Mouse (Mus musculus) heart, embryonic 10.5 days (tissue): ENCODE results near the gene Pcsk2. TPM values are rescaled to one million over a fixed set of nuclear protein-coding genes. Genes with fewer than 3 reads are reported as not detected.
A peak's percentile ranks its signal among the peaks of the same experiment; 100 is the strongest.

Source experiments
- DNase-seq: peaks from one replicate; pipeline ENCODE4 v3.0.0-alpha.2; 2017; ENCODE audit warnings: low spot score
- H3K27ac ChIP-seq: fragments of 300-500 bp; sonication (generic); 2 replicates; pipeline ENCODE4 v1.5.1; 2016; ENCODE audit warnings: mild to moderate bottlenecking
- H3K27me3 ChIP-seq: fragments of 300-500 bp; sonication (generic); 2 replicates; pipeline ENCODE4 v1.6.1; 2016; ENCODE audit warnings: mild to moderate bottlenecking; ENCODE audit not compliant: poor library complexity, insufficient read depth, severe bottlenecking
- H3K36me3 ChIP-seq: fragments of 300-500 bp; sonication (generic); 2 replicates; pipeline ENCODE4 v1.6.1; 2016; ENCODE audit warnings: mild to moderate bottlenecking, moderate library complexity
- H3K4me1 ChIP-seq: fragments of 300-500 bp; sonication (generic); 2 replicates; pipeline ENCODE4 v1.6.1; 2016; ENCODE audit warnings: mild to moderate bottlenecking
- H3K4me3 ChIP-seq: fragments of 300-500 bp; sonication (generic); 2 replicates; pipeline ENCODE4 v1.5.1; 2016; ENCODE audit warnings: mild to moderate bottlenecking, moderate library complexity
- H3K9me3 ChIP-seq: fragments of 300-500 bp; sonication (generic); 2 replicates; pipeline ENCODE4 v1.6.1; 2016; ENCODE audit warnings: mild to moderate bottlenecking, moderate library complexity
- WGBS: fragments of 180-500 bp; shearing (Covaris S2); methylation state at CpG from one replicate; pipeline ENCODE4 v1.1.7; 2016; 5-methylcytosine and 5-hydroxymethylcytosine counted together
- polyA plus RNA-seq: library from polyadenylated mRNA; unstranded; fragments of >200 nt; fragmentation: Nextera tagmentation; extraction: Ambion mirVana; gene quantifications from 2 replicates; pipeline ENCODE4 v1.2.1, GENCODE M21; 2016

Gene Pcsk2
- polyA plus RNA-seq, 1 experiment from 2014 or later: 0.20 TPM

GRCm38 (mm10) chr2:143677869-143678268 is 131.9 kb downstream of the Pcsk2 start:
- Histone ChIP-seq H3K27me3 (no peaks in the 10 kb centered on the region), H3K27ac (no peak overlapping the region), H3K4me3 (no peak overlapping the region), H3K36me3 (no peaks in the 10 kb centered on the region), H3K4me1 (no peaks in the 10 kb centered on the region), H3K9me3 (no peaks in the 10 kb centered on the region)
- 83% methylated on average over 4 of the region's 4 CpGs for WGBS
- DNase-seq: no peak

DNA sequence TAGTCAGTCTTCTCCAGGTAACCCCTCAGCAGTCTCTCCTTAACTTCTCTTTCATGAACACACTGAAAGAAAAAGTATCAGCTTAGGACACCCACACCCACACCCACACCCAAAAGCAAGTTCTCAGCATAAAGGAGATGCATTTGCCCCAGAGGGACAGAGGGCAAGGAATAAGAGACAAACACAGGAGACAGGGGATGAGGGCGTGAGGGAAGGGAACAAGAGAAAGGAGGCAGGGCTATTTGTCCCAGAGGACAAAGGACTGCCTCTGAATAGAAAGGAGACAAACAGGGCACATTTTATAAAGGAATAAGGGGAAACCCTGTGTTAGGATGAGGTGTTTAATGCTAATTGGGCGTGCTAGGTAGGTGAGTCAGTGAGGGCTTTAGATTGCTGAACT is 133.6 kb downstream of the Pcsk2 start:
- H3K4me3 ChIP-seq: no peak overlapping the region
- H3K27ac ChIP-seq: no peak overlapping the region
- WGBS: 66% methylated on average over 2 of the region's 2 CpGs
- no peaks in the 10 kb centered on the region for H3K36me3 ChIP-seq
- DNase-seq: no peak
- H3K27me3 ChIP-seq: no peaks in the 10 kb centered on the region
- H3K9me3 ChIP-seq: no peaks in the 10 kb centered on the region
- no peaks in the 10 kb centered on the region for H3K4me1 ChIP-seq

DNA sequence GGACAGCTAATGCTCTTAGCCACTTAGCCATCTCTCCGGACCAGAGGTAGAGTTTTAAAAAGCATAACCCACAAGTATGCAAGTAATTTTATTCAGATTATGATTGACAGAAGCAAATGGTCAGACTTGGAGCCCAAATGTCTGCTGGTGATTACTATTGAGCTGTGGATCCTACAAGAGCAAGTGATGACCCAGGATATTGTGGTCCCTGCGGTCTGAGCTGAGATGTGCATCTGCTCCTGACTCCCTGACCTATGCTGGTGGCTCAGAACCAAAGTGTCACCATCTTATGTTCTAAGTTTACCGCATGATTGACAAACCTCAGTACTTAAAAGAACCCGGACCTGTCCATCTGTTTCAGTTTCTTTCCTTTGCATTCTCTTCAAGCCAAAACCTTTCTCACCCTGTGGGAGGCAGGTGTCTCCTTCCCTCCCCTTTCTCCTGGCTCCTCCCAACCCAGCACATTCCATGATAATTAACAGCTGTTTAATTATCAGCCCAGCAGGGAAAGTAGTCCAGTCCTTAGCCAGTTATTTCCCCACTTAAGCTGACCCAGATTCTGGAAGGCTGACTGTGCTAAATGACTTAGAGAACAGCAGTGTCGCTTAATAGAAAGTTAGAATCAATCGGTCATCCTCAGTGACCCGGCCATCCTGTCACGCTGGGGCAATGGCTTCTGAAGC is 136.1 kb downstream of the Pcsk2 start:
- no peak for DNase-seq
- H3K36me3 ChIP-seq: no peaks in the 10 kb centered on the region
- H3K27ac ChIP-seq: no peak overlapping the region
- H3K4me3 ChIP-seq: no peak overlapping the region
- no peaks in the 10 kb centered on the region for H3K4me1 ChIP-seq
- 55% methylated on average over 8 of the region's 8 CpGs for WGBS
- H3K9me3 ChIP-seq: no peaks in the 10 kb centered on the region
- no peaks in the 10 kb centered on the region for H3K27me3 ChIP-seq

- Histone ChIP-seq H3K36me3 (no peaks in the 10 kb centered on the region), H3K27me3 (no peaks in the 10 kb centered on the region), H3K9me3 (no peaks in the 10 kb centered on the region), H3K27ac (no peak overlapping the region), H3K4me1 (no peaks in the 10 kb centered on the region), H3K4me3 (no peak overlapping the region)
- DNase-seq: no peak
- 90% methylated on average over 2 of the region's 2 CpGs for WGBS
Observed at GRCm38 (mm10) chr2:143683513-143683912, 137.6 kb downstream of the Pcsk2 start.

DNA sequence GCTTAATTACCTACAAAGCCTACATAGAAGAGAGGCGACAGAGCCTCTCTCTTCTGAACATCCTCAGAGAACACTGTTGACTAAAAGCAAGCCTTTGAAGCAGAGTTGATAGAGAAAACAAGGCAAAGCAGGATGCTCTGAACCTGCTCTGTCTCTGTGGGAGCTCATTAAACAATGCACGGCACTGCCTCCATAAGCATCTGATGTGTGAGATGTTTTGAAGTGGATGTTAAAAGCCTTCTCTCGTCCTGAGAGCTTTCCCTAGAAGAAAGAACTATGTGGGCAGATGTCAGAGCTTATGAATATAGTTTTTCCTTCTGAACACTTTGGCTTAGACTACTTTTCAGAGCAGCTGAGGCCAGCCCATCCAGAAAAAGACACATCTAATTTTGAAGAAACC is 145.3 kb downstream of the Pcsk2 start:
- Histone ChIP-seq H3K4me1 (peaks cover 4% of the 10 kb centered on the region; the same call in 1 of the 2 replicates), H3K9me3 (no peaks in the 10 kb centered on the region), H3K27ac (no peak overlapping the region), H3K4me3 (no peak overlapping the region), H3K36me3 (no peaks in the 10 kb centered on the region), H3K27me3 (no peaks in the 10 kb centered on the region)
- 58% methylated on average over 3 of the region's 3 CpGs for WGBS
- DNase-seq: no peak

GRCm38 (mm10) chr2:143696026-143696557 is 150.1 kb downstream of the Pcsk2 start:
- Histone ChIP-seq H3K4me1 (peaks cover 13% of the 10 kb centered on the region; the same call in 1 of the 2 replicates), H3K4me3 (peak overlapping the region; percentile 34; the same call in 1 of the 2 replicates), H3K27ac (no peak overlapping the region), H3K9me3 (no peaks in the 10 kb centered on the region), H3K36me3 (no peaks in the 10 kb centered on the region), H3K27me3 (no peaks in the 10 kb centered on the region)
- 50% methylated on average over 14 of the region's 14 CpGs for WGBS
- no peak for DNase-seq

GRCm38 (mm10) chr2:143696704-143697103 is 150.7 kb downstream of the Pcsk2 start:
- Histone ChIP-seq H3K27me3 (no peaks in the 10 kb centered on the region), H3K9me3 (no peaks in the 10 kb centered on the region), H3K36me3 (no peaks in the 10 kb centered on the region), H3K4me3 (peak overlapping the region; percentile 34; the same call in 1 of the 2 replicates), H3K4me1 (peaks cover 13% of the 10 kb centered on the region; the same call in 1 of the 2 replicates), H3K27ac (no peak overlapping the region)
- no peak for DNase-seq
- 73% methylated on average over 7 of the region's 7 CpGs for WGBS

DNA sequence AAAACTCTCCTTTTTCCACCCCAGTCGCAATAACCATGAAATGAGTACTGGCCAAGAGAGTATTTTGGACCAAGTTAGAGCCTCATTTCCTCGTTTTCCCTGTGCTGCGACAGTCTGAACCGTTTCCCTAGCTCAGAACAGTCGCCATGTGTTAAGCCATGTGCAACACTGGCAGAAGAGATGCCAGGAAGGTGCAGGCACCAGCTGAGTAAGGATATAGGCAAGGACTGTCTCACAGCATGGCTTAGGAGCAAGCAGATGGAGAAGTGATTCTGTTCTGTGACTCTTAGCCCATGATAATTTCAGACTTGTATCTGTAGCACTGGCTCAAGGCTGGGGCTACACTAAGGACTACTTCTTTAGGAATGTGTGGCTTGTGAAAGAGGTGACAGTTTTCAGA is 155.2 kb downstream of the Pcsk2 start:
- DNase-seq: no peak
- H3K4me1 ChIP-seq: peaks cover 9% of the 10 kb centered on the region; the same call in 1 of the 2 replicates
- H3K27ac ChIP-seq: no peak overlapping the region
- no peaks in the 10 kb centered on the region for H3K36me3 ChIP-seq
- no peak overlapping the region for H3K4me3 ChIP-seq
- no peaks in the 10 kb centered on the region for H3K9me3 ChIP-seq
- H3K27me3 ChIP-seq: no peaks in the 10 kb centered on the region
- WGBS: 75% methylated on average over 5 of the region's 5 CpGs

DNA sequence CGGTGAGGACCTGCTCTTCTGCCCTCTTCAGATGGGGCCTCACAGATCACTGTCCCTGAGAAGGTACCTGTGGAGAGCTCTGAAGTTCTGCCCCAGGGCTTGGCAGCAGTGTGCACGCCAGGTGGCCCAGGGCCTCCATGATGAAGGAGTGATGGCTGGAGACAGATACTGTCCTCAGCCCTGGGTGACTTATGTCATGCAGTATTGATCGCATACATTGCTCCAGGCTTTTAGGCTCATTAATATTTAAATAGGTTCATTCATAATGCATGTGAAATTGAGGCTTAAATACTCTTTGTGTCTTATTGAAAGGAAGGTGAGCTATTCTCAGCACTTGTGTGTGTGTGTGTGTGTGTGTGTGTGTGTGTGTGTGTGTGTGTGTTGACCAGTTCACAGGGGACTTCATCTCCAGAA is 157.0 kb downstream of the Pcsk2 start:
- no peak overlapping the region for H3K4me3 ChIP-seq
- DNase-seq: no peak
- H3K9me3 ChIP-seq: no peaks in the 10 kb centered on the region
- 79% methylated on average over 3 of the region's 3 CpGs for WGBS
- H3K27me3 ChIP-seq: no peaks in the 10 kb centered on the region
- no peaks in the 10 kb centered on the region for H3K36me3 ChIP-seq
- H3K27ac ChIP-seq: no peak overlapping the region
- H3K4me1 ChIP-seq: no peaks in the 10 kb centered on the region

GRCm38 (mm10) chr2:143708205-143708604 is 162.2 kb downstream of the Pcsk2 start:
- no peak overlapping the region for H3K4me3 ChIP-seq
- no peaks in the 10 kb centered on the region for H3K4me1 ChIP-seq
- H3K9me3 ChIP-seq: no peaks in the 10 kb centered on the region
- no peak overlapping the region for H3K27ac ChIP-seq
- no peaks in the 10 kb centered on the region for H3K36me3 ChIP-seq
- no peak for DNase-seq
- 75% methylated on average over 3 of the region's 3 CpGs for WGBS
- H3K27me3 ChIP-seq: no peaks in the 10 kb centered on the region

DNA sequence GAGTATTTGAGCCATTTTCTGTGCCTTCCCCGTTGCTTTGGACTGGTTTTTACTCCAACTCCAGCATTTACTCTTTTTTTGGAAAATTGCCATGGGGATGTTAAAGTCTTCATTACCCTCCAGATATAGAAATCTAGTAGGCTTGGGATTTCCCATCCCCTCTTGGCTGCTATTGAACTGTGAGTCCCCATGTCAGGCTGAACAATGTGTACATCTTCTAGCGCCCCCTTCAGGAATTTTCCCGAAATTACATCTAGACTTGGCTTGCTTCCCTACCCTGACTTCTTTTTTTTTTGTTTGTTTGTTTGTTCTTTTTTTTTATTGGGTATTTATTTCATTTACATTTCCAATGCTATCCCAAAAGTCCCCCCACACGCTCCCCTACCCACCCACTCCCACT is 163.3 kb downstream of the Pcsk2 start:
- Histone ChIP-seq H3K27me3 (no peaks in the 10 kb centered on the region), H3K36me3 (no peaks in the 10 kb centered on the region), H3K27ac (no peak overlapping the region), H3K4me3 (no peak overlapping the region), H3K9me3 (no peaks in the 10 kb centered on the region), H3K4me1 (no peaks in the 10 kb centered on the region)
- DNase-seq: no peak
- 24% methylated on average over 4 of the region's 4 CpGs for WGBS

GRCm38 (mm10) chr2:143709979-143710378 is 164.0 kb downstream of the Pcsk2 start:
- no peak for DNase-seq
- Histone ChIP-seq H3K9me3 (no peaks in the 10 kb centered on the region), H3K27me3 (no peaks in the 10 kb centered on the region), H3K4me1 (no peaks in the 10 kb centered on the region), H3K4me3 (no peak overlapping the region), H3K36me3 (no peaks in the 10 kb centered on the region), H3K27ac (no peak overlapping the region)
- WGBS: 78% methylated on average over 2 of the region's 2 CpGs

GRCm38 (mm10) chr2:143711886-143712285 is 165.9 kb downstream of the Pcsk2 start:
- 70% methylated on average over 4 of the region's 4 CpGs for WGBS
- Histone ChIP-seq H3K27ac (no peak overlapping the region), H3K27me3 (no peaks in the 10 kb centered on the region), H3K4me1 (no peaks in the 10 kb centered on the region), H3K4me3 (no peak overlapping the region), H3K9me3 (no peaks in the 10 kb centered on the region), H3K36me3 (no peaks in the 10 kb centered on the region)
- DNase-seq: no peak

- Histone ChIP-seq H3K4me1 (no peaks in the 10 kb centered on the region), H3K4me3 (no peak overlapping the region), H3K9me3 (no peaks in the 10 kb centered on the region), H3K27ac (no peak overlapping the region), H3K36me3 (no peaks in the 10 kb centered on the region), H3K27me3 (no peaks in the 10 kb centered on the region)
- 89% methylated on average over 3 of the region's 3 CpGs for WGBS
- DNase-seq: no peak
Observed at GRCm38 (mm10) chr2:143712901-143713300, 166.9 kb downstream of the Pcsk2 start.
